Mouse (Mus musculus): ENCODE measurements around the gene Pla2g16. TPM values are rescaled to one million over a fixed set of nuclear protein-coding genes. Genes with fewer than 3 reads are reported as not detected.

Pla2g16 gene
- polyA plus RNA-seq, 1 experiment from 2014 or later, result 2.7 TPM

GRCm38 (mm10) chr19:7611942-7612757, 54.9 kb downstream of the Pla2g16 start, which contains the start of gene Hrasls5:
Gene Hrasls5, plus strand, starts transcription at chr19:7612541.
- Histone ChIP-seq H3K36me3 (ENCODE audit: control insufficient read depth, insufficient read depth, low read length) (no peaks in the 10 kb centered on the region), H3K9me3 (ENCODE audit: control insufficient read depth, low read length) (no peaks in the 10 kb centered on the region), H3K27ac (ENCODE audit: low read depth, low read length) (no peak within 1 kb of the TSS), H3K4me2 (replicated peaks; ENCODE audit: low read depth, low read length) (peak within 1 kb of the TSS; percentile 76), H3K9ac (ENCODE audit: low read depth, low read length) (peak within 1 kb of the TSS; percentile 41; the same call in 1 of the 2 replicates), H3K4me1 (replicated peaks; ENCODE audit: control insufficient read depth, insufficient read depth, low read length) (no peaks in the 10 kb centered on the region), H3K4me3 (ENCODE audit: low read depth, low read length) (peak within 1 kb of the TSS; percentile 34), H3K27me3 (ENCODE audit: control insufficient read depth, insufficient read depth, low read length) (peaks cover 9% of the 10 kb centered on the region)
- WGBS, result 3% methylated on average over 54 of the region's 54 CpGs
- ATAC-seq (ENCODE audit: low FRiP score) (peak; percentile 64), DNase-seq (ENCODE audit: low spot score) (peak; percentile 51)

GRCm38 (mm10) chr19:7613151-7613550, 55.9 kb downstream of the Pla2g16 start:
- Histone ChIP-seq H3K9ac (ENCODE audit: low read depth, low read length) (no peak overlapping the region), H3K27ac (ENCODE audit: low read depth, low read length) (no peak overlapping the region), H3K27me3 (ENCODE audit: control insufficient read depth, insufficient read depth, low read length) (peaks cover 9% of the 10 kb centered on the region), H3K4me3 (ENCODE audit: low read depth, low read length) (no peak overlapping the region), H3K36me3 (ENCODE audit: control insufficient read depth, insufficient read depth, low read length) (no peaks in the 10 kb centered on the region), H3K4me2 (replicated peaks; ENCODE audit: low read depth, low read length) (no peak overlapping the region), H3K9me3 (ENCODE audit: control insufficient read depth, low read length) (no peaks in the 10 kb centered on the region), H3K4me1 (replicated peaks; ENCODE audit: control insufficient read depth, insufficient read depth, low read length) (no peaks in the 10 kb centered on the region)
- WGBS, result 83% methylated on average over 7 of the region's 7 CpGs
- DNase-seq (ENCODE audit: low spot score) (no peak), ATAC-seq (ENCODE audit: low FRiP score) (no peak)

- Histone ChIP-seq H3K27ac (ENCODE audit: low read depth, low read length) (no peak overlapping the region), H3K27me3 (ENCODE audit: control insufficient read depth, insufficient read depth, low read length) (peaks cover 9% of the 10 kb centered on the region), H3K36me3 (ENCODE audit: control insufficient read depth, insufficient read depth, low read length) (no peaks in the 10 kb centered on the region), H3K9me3 (ENCODE audit: control insufficient read depth, low read length) (no peaks in the 10 kb centered on the region), H3K4me2 (replicated peaks; ENCODE audit: low read depth, low read length) (no peak overlapping the region), H3K4me1 (replicated peaks; ENCODE audit: control insufficient read depth, insufficient read depth, low read length) (no peaks in the 10 kb centered on the region), H3K9ac (ENCODE audit: low read depth, low read length) (no peak overlapping the region), H3K4me3 (ENCODE audit: low read depth, low read length) (no peak overlapping the region)
- ATAC-seq (ENCODE audit: low FRiP score) (no peak), DNase-seq (ENCODE audit: low spot score) (no peak)
- WGBS, result 76% methylated on average over 5 of the region's 5 CpGs
These were observed 59.1 kb downstream of the Pla2g16 start for GRCm38 (mm10) chr19:7616231-7616930.

- no peak overlapping the region for H3K27ac ChIP-seq (ENCODE audit: low read depth, low read length)
- DNase-seq (ENCODE audit: low spot score) (no peak), ATAC-seq (ENCODE audit: low FRiP score) (no peak)
- H3K4me1 ChIP-seq (replicated peaks; ENCODE audit: control insufficient read depth, insufficient read depth, low read length), result no peaks in the 10 kb centered on the region
- no peak overlapping the region for H3K4me3 ChIP-seq (ENCODE audit: low read depth, low read length)
- no peaks in the 10 kb centered on the region for H3K9me3 ChIP-seq (ENCODE audit: control insufficient read depth, low read length)
- no peaks in the 10 kb centered on the region for H3K36me3 ChIP-seq (ENCODE audit: control insufficient read depth, insufficient read depth, low read length)
- H3K9ac ChIP-seq (ENCODE audit: low read depth, low read length), result no peak overlapping the region
- peaks cover 3% of the 10 kb centered on the region; the same call in 1 of the 2 replicates for H3K27me3 ChIP-seq (ENCODE audit: control insufficient read depth, insufficient read depth, low read length)
- H3K4me2 ChIP-seq (replicated peaks; ENCODE audit: low read depth, low read length), result no peak overlapping the region
- WGBS, result 70% methylated on average over 3 of the region's 3 CpGs
These were observed 59.8 kb downstream of the Pla2g16 start for GRCm38 (mm10) chr19:7617085-7617484.

- Histone ChIP-seq H3K4me2 (replicated peaks; ENCODE audit: low read depth, low read length) (no peak overlapping the region), H3K27me3 (ENCODE audit: control insufficient read depth, insufficient read depth, low read length) (no peaks in the 10 kb centered on the region; the same call in 1 of the 2 replicates), H3K4me3 (ENCODE audit: low read depth, low read length) (no peak overlapping the region), H3K4me1 (replicated peaks; ENCODE audit: control insufficient read depth, insufficient read depth, low read length) (no peaks in the 10 kb centered on the region), H3K9me3 (ENCODE audit: control insufficient read depth, low read length) (no peaks in the 10 kb centered on the region), H3K27ac (ENCODE audit: low read depth, low read length) (no peak overlapping the region), H3K9ac (ENCODE audit: low read depth, low read length) (no peak overlapping the region), H3K36me3 (ENCODE audit: control insufficient read depth, insufficient read depth, low read length) (no peaks in the 10 kb centered on the region)
- DNase-seq (ENCODE audit: low spot score), result peak; percentile 83
- no peak for ATAC-seq (ENCODE audit: low FRiP score)
- WGBS, result 43% methylated on average over 7 of the region's 7 CpGs
These were observed 60.4 kb downstream of the Pla2g16 start for GRCm38 (mm10) chr19:7617696-7618095.

GRCm38 (mm10) chr19:7633021-7633420, 75.8 kb downstream of the Pla2g16 start:
- Histone ChIP-seq H3K27me3 (ENCODE audit: control insufficient read depth, insufficient read depth, low read length) (no peaks in the 10 kb centered on the region), H3K9me3 (ENCODE audit: control insufficient read depth, low read length) (no peaks in the 10 kb centered on the region), H3K27ac (ENCODE audit: low read depth, low read length) (no peak overlapping the region), H3K4me1 (replicated peaks; ENCODE audit: control insufficient read depth, insufficient read depth, low read length) (no peaks in the 10 kb centered on the region), H3K4me3 (ENCODE audit: low read depth, low read length) (no peak overlapping the region), H3K9ac (ENCODE audit: low read depth, low read length) (no peak overlapping the region), H3K4me2 (replicated peaks; ENCODE audit: low read depth, low read length) (no peak overlapping the region), H3K36me3 (ENCODE audit: control insufficient read depth, insufficient read depth, low read length) (no peaks in the 10 kb centered on the region)
- DNase-seq (ENCODE audit: low spot score) (no peak), ATAC-seq (ENCODE audit: low FRiP score) (no peak)

GRCm38 (mm10) chr19:7633786-7634185, 76.5 kb downstream of the Pla2g16 start:
- Histone ChIP-seq H3K4me2 (replicated peaks; ENCODE audit: low read depth, low read length) (no peak overlapping the region), H3K36me3 (ENCODE audit: control insufficient read depth, insufficient read depth, low read length) (no peaks in the 10 kb centered on the region), H3K4me3 (ENCODE audit: low read depth, low read length) (no peak overlapping the region), H3K27me3 (ENCODE audit: control insufficient read depth, insufficient read depth, low read length) (no peaks in the 10 kb centered on the region), H3K9me3 (ENCODE audit: control insufficient read depth, low read length) (no peaks in the 10 kb centered on the region), H3K4me1 (replicated peaks; ENCODE audit: control insufficient read depth, insufficient read depth, low read length) (no peaks in the 10 kb centered on the region), H3K27ac (ENCODE audit: low read depth, low read length) (no peak overlapping the region), H3K9ac (ENCODE audit: low read depth, low read length) (no peak overlapping the region)
- DNase-seq (ENCODE audit: low spot score), result no peak
- no peak for ATAC-seq (ENCODE audit: low FRiP score)
- 72% methylated on average over 1 of the region's 1 CpGs for WGBS

Measured in hindbrain, embryonic 11.5 days (tissue).